Mouse (Mus musculus): ENCODE results near the gene Ube2o. TPM values are rescaled to one million over a fixed set of nuclear protein-coding genes. Genes with fewer than 3 reads are reported as not detected.

Ube2o gene
- total and polyA plus RNA-seq, 2 experiments: 2.0 to 7.3 TPM

GRCm38 (mm10) chr11:116490232-116491107, 90.8 kb downstream of the Ube2o start:
- Histone ChIP-seq H3K9ac (ENCODE audit: low read depth, low read length) (peak overlapping the region; percentile 95), H3K4me1 (ENCODE audit: control insufficient read depth, insufficient read depth, low read length) (peaks cover 8% of the 10 kb centered on the region), H3K36me3 (ENCODE audit: control insufficient read depth, insufficient read depth, low read length) (peaks cover 9% of the 10 kb centered on the region; the same call in 1 of the 2 replicates), H3K4me3 (ENCODE audit: insufficient read depth, low read depth, low read length) (peak overlapping the region; percentile 77), H3K79me2 (ENCODE audit: control insufficient read depth, insufficient read depth, low read length) (peaks cover 11% of the 10 kb centered on the region; the same call in 1 of the 2 replicates), H3K27ac (replicated peaks; ENCODE audit: insufficient read depth, low read depth, low read length) (peak overlapping the region; percentile 93), H3K27me3 (ENCODE audit: control insufficient read depth, insufficient read depth, low read length) (no peaks in the 10 kb centered on the region)
- TF ChIP-seq POLR2A (IDR thresholded peaks at IDR 0.05; ENCODE audit: extremely low read depth, insufficient read depth, low read length): peak; percentile 90
- no peak for TF ChIP-seq CTCF (IDR thresholded peaks at IDR 0.05; ENCODE audit: low read depth, low read length)
- peak; percentile 82 for DNase-seq (ENCODE audit: extremely low read depth, low read depth, low spot score)
- WGBS: under 1% methylated on average over 62 of the region's 62 CpGs

DNA sequence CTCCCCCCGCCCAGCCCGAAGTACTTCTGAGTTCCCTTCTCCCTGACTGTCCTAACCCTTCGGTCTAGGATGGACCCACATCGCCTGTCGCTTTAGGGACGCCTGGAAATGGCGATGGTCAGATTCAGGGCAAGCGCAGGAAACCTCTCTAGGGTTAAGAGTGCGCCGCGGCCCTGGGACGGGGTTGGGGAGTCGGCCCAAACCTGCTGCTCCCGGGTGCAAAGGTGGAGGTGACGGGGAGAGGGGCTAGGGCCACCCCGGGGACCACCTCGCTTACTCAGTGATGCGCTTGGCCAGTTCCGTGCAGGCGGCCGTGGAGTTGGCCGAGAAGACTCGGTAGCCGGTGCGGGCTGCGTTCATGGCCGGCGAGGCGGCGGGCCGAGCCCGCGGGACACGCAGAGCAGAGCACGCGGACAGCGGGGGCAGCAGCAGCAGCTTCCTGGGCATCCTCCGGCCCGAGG, 91.4 kb downstream of the Ube2o start:
- no peak for TF ChIP-seq POLR2A (IDR thresholded peaks at IDR 0.05; ENCODE audit: extremely low read depth, insufficient read depth, low read length)
- TF ChIP-seq CTCF (IDR thresholded peaks at IDR 0.05; ENCODE audit: low read depth, low read length): no peak
- Histone ChIP-seq H3K79me2 (ENCODE audit: control insufficient read depth, insufficient read depth, low read length) (peaks cover 11% of the 10 kb centered on the region; the same call in 1 of the 2 replicates), H3K36me3 (ENCODE audit: control insufficient read depth, insufficient read depth, low read length) (peaks cover 14% of the 10 kb centered on the region; the same call in 1 of the 2 replicates), H3K4me1 (ENCODE audit: control insufficient read depth, insufficient read depth, low read length) (peaks cover 13% of the 10 kb centered on the region), H3K27ac (replicated peaks; ENCODE audit: insufficient read depth, low read depth, low read length) (peak overlapping the region; percentile 76), H3K27me3 (ENCODE audit: control insufficient read depth, insufficient read depth, low read length) (no peaks in the 10 kb centered on the region), H3K4me3 (ENCODE audit: insufficient read depth, low read depth, low read length) (peak overlapping the region; percentile 77), H3K9ac (ENCODE audit: low read depth, low read length) (peak overlapping the region; percentile 95)
- DNase-seq (ENCODE audit: extremely low read depth, low read depth, low spot score): no peak
- WGBS: under 1% methylated on average over 39 of the region's 39 CpGs

GRCm38 (mm10) chr11:116488693-116489375, 92.4 kb downstream of the Ube2o start:
- 18% methylated on average over 14 of the region's 14 CpGs for WGBS

GRCm38 (mm10) chr11:116488207-116488606, 93.0 kb downstream of the Ube2o start:
- DNase-seq (ENCODE audit: extremely low read depth, low read depth, low spot score): no peak
- Histone ChIP-seq H3K9ac (ENCODE audit: low read depth, low read length) (no peak overlapping the region), H3K27ac (replicated peaks; ENCODE audit: insufficient read depth, low read depth, low read length) (no peak overlapping the region), H3K79me2 (ENCODE audit: control insufficient read depth, insufficient read depth, low read length) (peaks cover 11% of the 10 kb centered on the region; the same call in 1 of the 2 replicates), H3K4me1 (ENCODE audit: control insufficient read depth, insufficient read depth, low read length) (peaks cover 23% of the 10 kb centered on the region), H3K4me3 (ENCODE audit: insufficient read depth, low read depth, low read length) (no peak overlapping the region), H3K36me3 (ENCODE audit: control insufficient read depth, insufficient read depth, low read length) (peaks cover 19% of the 10 kb centered on the region; the same call in 1 of the 2 replicates), H3K27me3 (ENCODE audit: control insufficient read depth, insufficient read depth, low read length) (no peaks in the 10 kb centered on the region)
- TF ChIP-seq CTCF (IDR thresholded peaks at IDR 0.05; ENCODE audit: low read depth, low read length) (no peak), POLR2A (IDR thresholded peaks at IDR 0.05; ENCODE audit: extremely low read depth, insufficient read depth, low read length) (no peak)

More at GRCm38 (mm10) chr11:116488693-116489375, 92.4 kb downstream of the Ube2o start:
- DNase-seq (ENCODE audit: extremely low read depth, low read depth, low spot score): peak; percentile 95
- peak overlapping the region; percentile 76 for H3K27ac ChIP-seq (replicated peaks; ENCODE audit: insufficient read depth, low read depth, low read length)
- TF ChIP-seq CTCF (IDR thresholded peaks at IDR 0.05; ENCODE audit: low read depth, low read length) (peak; percentile 76), POLR2A (IDR thresholded peaks at IDR 0.05; ENCODE audit: extremely low read depth, insufficient read depth, low read length) (no peak)
- no peaks in the 10 kb centered on the region for H3K27me3 ChIP-seq (ENCODE audit: control insufficient read depth, insufficient read depth, low read length)
- H3K79me2 ChIP-seq (ENCODE audit: control insufficient read depth, insufficient read depth, low read length): peaks cover 11% of the 10 kb centered on the region; the same call in 1 of the 2 replicates
- H3K9ac ChIP-seq (ENCODE audit: low read depth, low read length): 0 out of 2 replicates have a peak overlapping the region, but pooled peaks have one; percentile 5
- peaks cover 16% of the 10 kb centered on the region; the same call in 1 of the 2 replicates for H3K36me3 ChIP-seq (ENCODE audit: control insufficient read depth, insufficient read depth, low read length)
- peaks cover 17% of the 10 kb centered on the region for H3K4me1 ChIP-seq (ENCODE audit: control insufficient read depth, insufficient read depth, low read length)
- peak overlapping the region; percentile 77 for H3K4me3 ChIP-seq (ENCODE audit: insufficient read depth, low read depth, low read length)

Other genes starting within 250 kb of the Ube2o start
- gene Foxj1, start 246.0 kb downstream of the Ube2o start, total RNA-seq (2014; rRNA removed): 0.09 and 0.20 TPM in 2 replicates
- gene Foxj1, start 246.0 kb downstream of the Ube2o start, polyA plus RNA-seq (2012; rRNA removed): 0.21 and 0.26 TPM in 2 replicates
- gene Rnf157, start 168.4 kb downstream of the Ube2o start, total RNA-seq (2014; rRNA removed): 1.0 and 1.3 TPM in 2 replicates
- 0.75 and 0.87 TPM in 2 replicates for gene Rnf157, start 168.4 kb downstream of the Ube2o start, polyA plus RNA-seq (2012; rRNA removed)
- 16.1 and 16.6 TPM in 2 replicates for gene Ubald2, start 147.4 kb downstream of the Ube2o start, total RNA-seq (2014; rRNA removed)
- gene Ubald2, start 147.4 kb downstream of the Ube2o start, polyA plus RNA-seq (2012; rRNA removed): 45.7 and 72.0 TPM in 2 replicates
- 0.07 TPM in 1 of 2 replicates, not detected in the other for gene Qrich2, start 115.2 kb downstream of the Ube2o start, total RNA-seq (2014; rRNA removed)
- gene Qrich2, start 115.2 kb downstream of the Ube2o start, polyA plus RNA-seq (2012; rRNA removed): 0.05 and 0.11 TPM in 2 replicates
- 37.7 and 59.0 TPM in 2 replicates for gene Prpsap1, start 87.2 kb downstream of the Ube2o start, total RNA-seq (2014; rRNA removed)
- gene Prpsap1, start 87.2 kb downstream of the Ube2o start, polyA plus RNA-seq (2012; rRNA removed): 72.8 and 80.1 TPM in 2 replicates
- gene Sphk1, start 50.5 kb downstream of the Ube2o start, total RNA-seq (2014; rRNA removed): 0.47 and 0.55 TPM in 2 replicates
- gene Sphk1, start 50.5 kb downstream of the Ube2o start, polyA plus RNA-seq (2012; rRNA removed): 0.21 and 0.44 TPM in 2 replicates
- not detected in 2 replicates for gene Aanat, start 5.0 kb upstream of the Ube2o start, total RNA-seq (2014; rRNA removed)
- not detected in 2 replicates for gene Aanat, start 5.0 kb upstream of the Ube2o start, polyA plus RNA-seq (2012; rRNA removed)
- 3.1 and 4.1 TPM in 2 replicates for gene Rhbdf2, start 45.6 kb upstream of the Ube2o start, total RNA-seq (2014; rRNA removed)
- 15.0 and 17.8 TPM in 2 replicates for gene Rhbdf2, start 45.6 kb upstream of the Ube2o start, polyA plus RNA-seq (2012; rRNA removed)
- gene Prcd, start 72.1 kb upstream of the Ube2o start, total RNA-seq (2014; rRNA removed): 0.27 TPM in 1 of 2 replicates, not detected in the other
- not detected in 2 replicates for gene Prcd, start 72.1 kb upstream of the Ube2o start, polyA plus RNA-seq (2012; rRNA removed)
- gene Cygb, start 72.9 kb upstream of the Ube2o start, total RNA-seq (2014; rRNA removed): 2.6 and 4.8 TPM in 2 replicates
- gene Cygb, start 72.9 kb upstream of the Ube2o start, polyA plus RNA-seq (2012; rRNA removed): 5.6 and 6.1 TPM in 2 replicates
- gene St6galnac1, start 194.1 kb upstream of the Ube2o start, total RNA-seq (2014; rRNA removed): not detected in 2 replicates
- gene St6galnac1, start 194.1 kb upstream of the Ube2o start, polyA plus RNA-seq (2012; rRNA removed): not detected in 2 replicates
- 1.4 and 1.7 TPM in 2 replicates for gene Mxra7, start 246.6 kb upstream of the Ube2o start, total RNA-seq (2014; rRNA removed)
- gene Mxra7, start 246.6 kb upstream of the Ube2o start, polyA plus RNA-seq (2012; rRNA removed): 3.2 and 3.4 TPM in 2 replicates

All from liver, adult 2 months (tissue).